25 mouse cellular contexts compared by ENCODE assay signal in the genomic region with DNA sequence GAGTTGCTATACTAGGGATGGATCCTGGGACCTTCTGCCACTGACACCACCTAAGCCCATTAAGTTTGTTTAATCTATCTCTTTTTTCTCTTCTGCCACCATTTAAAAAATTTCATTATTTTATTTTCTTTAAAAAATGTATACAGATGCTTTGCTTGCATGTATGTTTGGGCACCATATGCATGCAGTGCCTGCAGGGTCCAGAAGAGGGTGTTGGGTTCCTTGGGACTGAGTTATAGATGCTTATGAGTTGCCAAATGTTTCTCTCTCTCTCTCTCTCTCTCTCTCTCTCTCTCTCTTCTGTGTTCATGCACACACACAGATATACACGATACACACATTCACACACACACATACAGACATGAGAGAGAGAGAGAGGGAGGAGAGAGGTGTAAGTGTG. TPM values are rescaled to one million over a fixed set of nuclear protein-coding genes. Genes with fewer than 3 reads are reported as not detected.
DNase-seq lines count a peak whose midpoint lies in the region; ATAC-seq and TF ChIP-seq lines count a peak whose summit lies in the region.
"Had no signal": no experiment of that assay in that cellular context is flagged by ENCODE, and none has a peak within 500 bp of the region (broad histone marks: within the 10 kb centered on the region; RNA-seq: fewer than 3 reads in every experiment).

No protein-coding gene starts in this region.

- ATAC-seq in CD4-positive, CD25-positive, alpha-beta regulatory T cell, adult 4 months: peak; percentile 33
- ATAC-seq in inflammation-experienced regulatory T-cells, adult 6 months: peak; percentile 30
- ATAC-seq: forebrain, embryonic 14.5 days; intestine, embryonic 16.5 days; midbrain, embryonic 16.5 days had no signal

- TF ChIP-seq CTCF in layer of hippocampus, adult 2 months (conservative IDR thresholded peaks at IDR 0.05): peak; percentile 49

- no peak overlapping the region for H3K27ac ChIP-seq in layer of hippocampus, adult 2 months
- H3K27ac ChIP-seq: limb, embryonic 15.5 days had no signal

- no peak for DNase-seq in layer of hippocampus, adult 2 months (ENCODE audit: low spot score in 2 of 2)
- no peak for DNase-seq in layer of hippocampus, adult 11-12 months (ENCODE audit: low spot score)
- DNase-seq in CD4-positive helper T cell, adult 2 months (ENCODE audit: low read depth, low spot score): peak; percentile 29
- DNase-seq in cerebellum, adult 8-10 months: no peak
- no peak for DNase-seq in adrenal gland, postnatal 36 days
- DNase-seq: adrenal gland, postnatal 25 days; cerebellum, adult 2 months; gastrocnemius, postnatal 14 days; kidney, postnatal 10 days; lung, postnatal 10 days; right cerebral cortex, adult 18-20 months; thymus, postnatal 25 days had no signal

- H3K4me3 ChIP-seq in layer of hippocampus, adult 2 months: no peak overlapping the region
- H3K4me3 ChIP-seq: limb, embryonic 15.5 days; megakaryocyte, embryonic 14.5 days had no signal

RNA-seq across cellular contexts. Expression of a gene that starts 20.3 kb away (rescaled TPM):
- total RNA-seq in layer of hippocampus, adult 2 months (2021): 10 to 100 TPM in 1 of 2 experiments, 1 to 10 TPM in 1; 8.7 to 10.2 TPM
- 10 to 100 TPM; 20.9 to 23.4 TPM for polyA plus RNA-seq in CD4-positive, CD25-positive, alpha-beta regulatory T cell, adult 4 months (2017; shearing (Covaris generic))
- polyA plus RNA-seq in inflammation-experienced regulatory T-cells, adult 6 months (2017; shearing (Covaris generic)): 10 to 100 TPM in 2 of 3 experiments, 1 to 10 TPM in 1; 7.2 to 22.2 (median 12.3) TPM
- total RNA-seq in adrenal gland, postnatal 36 days (2021): 10 to 100 TPM; 17.5 to 20.5 TPM

RNA-seq across cellular contexts. Expression of a gene that starts 32.5 kb away (rescaled TPM):
- total RNA-seq in layer of hippocampus, adult 2 months (2021): 1 to 10 TPM; 5.7 to 7.7 TPM
- not detected for polyA plus RNA-seq in CD4-positive, CD25-positive, alpha-beta regulatory T cell, adult 4 months (2017; shearing (Covaris generic))
- polyA plus RNA-seq in inflammation-experienced regulatory T-cells, adult 6 months (2017; shearing (Covaris generic)): not detected
- not detected for total RNA-seq in adrenal gland, postnatal 36 days (2021)
- total RNA-seq: adrenal gland, postnatal 25 days; G1E; gastrocnemius, postnatal 14 days had no signal
- polyA plus RNA-seq: C2C12; embryonic facial prominence, embryonic 11.5 days; G1E; heart, embryonic 16.5 days; intestine, embryonic 16.5 days; small intestine, adult 2 months; testis, adult 2 months had no signal

RNA-seq across cellular contexts. Expression of a gene that starts 58.2 kb away (rescaled TPM):
- total RNA-seq in layer of hippocampus, adult 2 months (2021): 10 to 100 TPM; 43.8 to 45.6 TPM
- 10 to 100 TPM; 12.9 to 14.8 TPM for polyA plus RNA-seq in CD4-positive, CD25-positive, alpha-beta regulatory T cell, adult 4 months (2017; shearing (Covaris generic))
- polyA plus RNA-seq in inflammation-experienced regulatory T-cells, adult 6 months (2017; shearing (Covaris generic)): 10 to 100 TPM; 12.9 to 18.2 (median 13.3) TPM
- 10 to 100 TPM; 32.8 to 35.5 TPM for total RNA-seq in adrenal gland, postnatal 36 days (2021)

Comparison
In these comparisons a context has a peak if more than half of its experiments do, and no peak if none do; other contexts are left out.
1. RNA of a gene that starts 32.5 kb away (total RNA-seq): 5.7 to 7.7 TPM in layer of hippocampus, adult 2 months; not detected in adrenal gland, postnatal 36 days; every median in the first group is over 4 times any median in the second.